Mouse (Mus musculus): ENCODE results near the gene Sox13.

DNA sequence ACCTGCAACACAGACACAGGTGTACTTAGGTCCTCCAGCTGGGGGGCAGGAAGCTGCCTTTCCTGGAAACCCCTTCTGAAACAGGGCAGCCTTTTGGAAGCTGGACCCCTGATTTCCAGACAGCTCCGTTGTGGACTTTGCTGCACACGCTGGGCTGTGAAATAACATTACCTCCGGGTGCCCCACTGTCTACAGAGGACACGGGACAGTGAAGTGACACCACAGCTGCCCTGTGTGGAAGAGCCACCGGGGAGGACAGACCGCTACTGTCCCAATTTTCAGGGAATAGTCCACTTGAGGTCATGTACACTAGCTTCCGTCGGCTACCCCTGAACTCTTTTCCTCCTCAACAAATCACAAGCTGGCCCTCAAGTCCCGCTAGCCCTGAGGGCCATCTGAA, 15.9 kb downstream of the Sox13 start:
- TF ChIP-seq CTCF (conservative IDR thresholded peaks at IDR 0.05; ENCODE audit: low read length) (no peak), POU5F1 (IDR thresholded peaks at IDR 0.05; ENCODE audit: borderline replicate concordance, low read length) (no peak), NANOG (IDR thresholded peaks at IDR 0.05; ENCODE audit: borderline replicate concordance, low read length) (no peak)

All from E14TG2a.4 (cell line).